Mouse (Mus musculus): ENCODE data around the gene Scarb2.

GRCm38 (mm10) chr5:92484880-92485279 is 21.8 kb downstream of the Scarb2 start:
- TF ChIP-seq POLR2A (IDR thresholded peaks at IDR 0.05; ENCODE audit: insufficient read depth, low read length) (no peak), CTCF (IDR thresholded peaks at IDR 0.05; ENCODE audit: low read depth, low read length) (no peak)

All from ES-Bruce4 (cell line).